Mouse (Mus musculus) adrenal gland, postnatal 25 days (tissue): ENCODE data around the gene Fev. TPM values are rescaled to one million over a fixed set of nuclear protein-coding genes. Genes with fewer than 3 reads are reported as not detected.

Source experiments
- DNase-seq: peaks from one replicate; pipeline ENCODE4 v3.0.0; 2021; ENCODE audit warnings: mixed read lengths
- long read RNA-seq: library from polyadenylated mRNA; stranded (forward); transcript quantifications from one replicate; pipeline ENCODE4 v2.0.0, GENCODE M21; 2021
- total RNA-seq: library from RNA; stranded (reverse); gene quantifications from 2 replicates; pipeline ENCODE4 v1.2.3, GENCODE M21; 2021

The Fev gene
- 1.7 and 1.8 TPM in 2 replicates for total RNA-seq
- long read RNA-seq, partial matches to known transcripts = 0 of 1 reads
- long read RNA-seq, other reads (novel, unspliced or antisense) = 0 of 1 reads

GRCm38 (mm10) chr1:74885369-74886042 is at the start of gene Fev:
Fev (minus strand) TSS chr1:74885419.
- no peak for DNase-seq

- no peak for DNase-seq
Measured at GRCm38 (mm10) chr1:74927621-74928296, 42.5 kb upstream of the Fev start.

GRCm38 (mm10) chr1:74926721-74927120 is 41.5 kb upstream of the Fev start:
- peak; percentile 48 for DNase-seq

GRCm38 (mm10) chr1:74924464-74924863 is 39.2 kb upstream of the Fev start:
- no peak for DNase-seq

- DNase-seq = no peak
Measured at GRCm38 (mm10) chr1:74915706-74916105, 30.5 kb upstream of the Fev start.

GRCm38 (mm10) chr1:74902191-74902590 is 17.0 kb upstream of the Fev start:
- DNase-seq = no peak

GRCm38 (mm10) chr1:74901686-74902085 is 16.5 kb upstream of the Fev start:
- DNase-seq = peak; percentile 67

GRCm38 (mm10) chr1:74900341-74901285 is 15.4 kb upstream of the Fev start:
- peak; percentile 29 for DNase-seq

GRCm38 (mm10) chr1:74898656-74899431 is 13.6 kb upstream of the Fev start:
- no peak for DNase-seq

GRCm38 (mm10) chr1:74897976-74898375 is 12.8 kb upstream of the Fev start:
- DNase-seq = no peak

GRCm38 (mm10) chr1:74894966-74895365 is 9.7 kb upstream of the Fev start:
- peak; percentile 62 for DNase-seq

- DNase-seq = peak; percentile 57
Measured at GRCm38 (mm10) chr1:74893134-74893855, 8.1 kb upstream of the Fev start, which contains the start of gene Cryba2. Cryba2 (minus strand) TSS chr1:74893143.

GRCm38 (mm10) chr1:74892351-74893133 is 7.3 kb upstream of the Fev start:
- DNase-seq = no peak

GRCm38 (mm10) chr1:74891513-74891912 is 6.3 kb upstream of the Fev start:
- DNase-seq = peak; percentile 46

- no peak for DNase-seq
Measured at GRCm38 (mm10) chr1:74884196-74885141, 750 bp downstream of the Fev start.

GRCm38 (mm10) chr1:74883441-74883840 is 1.8 kb downstream of the Fev start:
- DNase-seq = no peak

GRCm38 (mm10) chr1:74882828-74883227 is 2.4 kb downstream of the Fev start:
- no peak for DNase-seq

- DNase-seq = peak; percentile 26
Measured at GRCm38 (mm10) chr1:74882055-74882734, 3.0 kb downstream of the Fev start.
